Mouse (Mus musculus): ENCODE results near the gene Tet2.
A peak's percentile ranks its signal among the peaks of the same experiment; 100 is the strongest.

The Tet2 gene

DNA sequence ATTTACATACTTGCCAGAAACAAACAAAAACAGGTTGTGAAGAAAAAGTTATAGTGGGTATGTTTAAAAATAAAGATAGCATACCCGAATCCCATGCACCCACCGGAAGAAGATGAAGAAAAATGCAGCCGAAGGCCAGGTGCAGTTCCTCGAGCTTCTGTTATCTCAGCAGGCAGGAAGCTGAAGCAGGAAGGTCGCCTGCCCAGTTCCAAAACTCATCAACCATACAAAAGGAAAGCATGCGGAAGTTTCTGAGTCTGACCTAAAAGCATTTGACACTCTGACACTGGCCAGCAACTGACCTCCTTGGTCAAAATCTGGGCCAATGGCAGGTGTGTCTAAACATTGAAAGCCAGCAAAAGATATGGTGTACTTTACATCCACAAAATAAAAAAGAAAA lies 26.8 kb downstream of the Tet2 start:
- DNase-seq (ENCODE audit: low spot score): no peak

DNA sequence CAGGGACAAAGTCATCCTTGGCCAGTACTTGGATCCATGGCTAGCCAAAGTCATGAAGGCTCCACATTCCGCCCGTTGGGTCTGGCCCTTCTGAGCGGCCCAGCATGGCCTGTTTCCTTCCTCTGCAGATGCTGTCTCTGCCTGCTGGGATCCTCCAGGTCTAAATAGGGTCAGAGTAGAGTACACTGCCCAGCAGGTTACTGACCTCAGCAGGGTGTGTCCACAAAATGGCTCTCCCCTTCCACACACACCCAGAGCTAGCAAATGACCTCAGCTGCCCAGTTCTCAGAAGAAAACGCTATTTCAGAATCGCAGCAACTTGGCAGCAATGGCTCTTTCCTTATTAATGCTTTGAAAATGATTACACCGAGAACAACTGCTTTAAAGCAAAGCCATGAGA lies 27.5 kb downstream of the Tet2 start:
- DNase-seq (ENCODE audit: low spot score): no peak

- no peak for DNase-seq (ENCODE audit: low spot score)
Observed at GRCm38 (mm10) chr3:133516137-133516536, 28.8 kb downstream of the Tet2 start.

DNA sequence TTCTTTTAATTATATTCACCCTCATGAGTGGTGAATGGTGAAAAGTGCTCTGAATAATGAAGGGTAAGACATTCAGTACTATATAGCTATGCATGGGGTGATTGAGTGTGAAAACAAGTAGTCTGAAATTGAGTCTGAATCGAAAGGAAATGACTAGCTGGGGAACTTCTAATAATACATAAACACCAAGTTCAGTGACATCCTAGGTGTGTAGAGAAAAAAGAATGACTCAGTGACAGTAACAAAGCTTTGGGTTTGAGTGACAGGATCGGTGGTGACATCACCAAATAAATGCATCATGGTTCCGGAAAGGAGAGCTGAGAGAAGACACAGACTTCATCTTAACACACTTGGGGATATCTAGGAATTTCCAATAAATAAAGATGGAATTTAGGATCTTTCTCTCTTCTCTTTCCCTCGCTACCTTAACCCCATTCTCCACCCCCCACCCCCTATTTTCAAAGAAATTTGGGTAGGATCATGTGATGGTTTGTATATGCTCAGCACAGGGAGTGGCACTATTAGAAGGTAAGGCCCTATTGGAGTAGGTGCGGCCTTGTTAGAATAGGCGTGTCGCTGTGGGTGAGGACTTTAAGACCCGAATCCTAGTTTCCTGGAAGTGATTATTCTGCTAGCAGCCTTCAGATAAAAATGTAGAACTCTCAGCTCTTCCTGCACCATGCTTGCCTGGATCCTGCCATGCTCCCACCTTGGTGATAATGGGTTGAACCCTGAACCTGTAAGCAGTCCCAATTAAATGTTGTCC lies 29.6 kb downstream of the Tet2 start:
- DNase-seq (ENCODE audit: low spot score): no peak

- DNase-seq (ENCODE audit: low spot score): no peak
Observed at GRCm38 (mm10) chr3:133514290-133514689, 30.6 kb downstream of the Tet2 start.

GRCm38 (mm10) chr3:133513475-133513874 lies 31.5 kb downstream of the Tet2 start:
- DNase-seq (ENCODE audit: low spot score): no peak

DNA sequence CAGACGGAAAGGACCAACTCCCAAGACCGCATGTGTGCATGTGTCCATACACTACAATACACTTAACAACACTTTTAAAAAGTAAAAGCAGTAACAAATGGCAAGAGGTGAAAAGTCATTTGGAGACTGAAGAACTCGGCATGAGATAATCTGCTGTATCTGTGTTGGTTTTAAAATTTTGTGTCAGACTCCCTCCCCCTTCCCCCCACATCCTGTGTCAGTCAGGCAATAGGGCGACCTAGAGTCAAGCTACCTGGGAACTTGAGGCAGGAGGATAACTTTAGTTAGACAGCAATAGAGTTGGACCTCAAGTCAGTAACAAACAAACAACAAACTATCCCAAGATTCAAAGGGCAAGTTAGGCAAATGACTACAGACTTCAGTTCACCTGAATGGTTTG lies 34.6 kb downstream of the Tet2 start:
- peak; percentile 15 for DNase-seq (ENCODE audit: low spot score)

- DNase-seq (ENCODE audit: low spot score): no peak
Observed at GRCm38 (mm10) chr3:133509796-133510195, 35.1 kb downstream of the Tet2 start.

- DNase-seq (ENCODE audit: low spot score): no peak
Observed at GRCm38 (mm10) chr3:133508881-133509280, 36.1 kb downstream of the Tet2 start.

- DNase-seq (ENCODE audit: low spot score): no peak
Observed at GRCm38 (mm10) chr3:133506289-133506954, 38.5 kb downstream of the Tet2 start.

- no peak for DNase-seq (ENCODE audit: low spot score)
Observed at GRCm38 (mm10) chr3:133496953-133497352, 48.0 kb downstream of the Tet2 start.

DNA sequence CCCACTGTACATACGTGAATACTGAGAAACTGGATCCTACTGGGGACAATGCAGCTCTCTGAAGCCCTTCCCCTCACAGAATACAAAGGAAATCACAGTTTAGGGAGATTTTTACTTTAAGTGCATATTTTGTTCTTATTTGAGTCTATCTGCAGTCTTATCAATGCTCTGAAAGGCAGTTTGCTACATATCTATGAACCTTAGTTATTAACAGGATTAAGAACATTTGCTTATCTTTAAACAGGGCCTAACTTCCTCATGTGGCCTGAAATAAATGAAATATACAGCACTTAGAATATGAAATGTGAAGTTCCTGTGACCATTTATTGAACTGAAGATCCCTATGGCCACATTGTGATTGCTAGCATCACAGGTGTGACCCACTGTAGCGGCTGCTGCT lies 53.6 kb downstream of the Tet2 start:
- DNase-seq (ENCODE audit: low spot score): no peak

GRCm38 (mm10) chr3:133488022-133488725 lies 56.8 kb downstream of the Tet2 start:
- DNase-seq (ENCODE audit: low spot score): no peak

GRCm38 (mm10) chr3:133482887-133483286 lies 62.1 kb downstream of the Tet2 start:
- no peak for DNase-seq (ENCODE audit: low spot score)

GRCm38 (mm10) chr3:133478987-133479386 lies 66.0 kb downstream of the Tet2 start:
- DNase-seq (ENCODE audit: low spot score): no peak

DNA sequence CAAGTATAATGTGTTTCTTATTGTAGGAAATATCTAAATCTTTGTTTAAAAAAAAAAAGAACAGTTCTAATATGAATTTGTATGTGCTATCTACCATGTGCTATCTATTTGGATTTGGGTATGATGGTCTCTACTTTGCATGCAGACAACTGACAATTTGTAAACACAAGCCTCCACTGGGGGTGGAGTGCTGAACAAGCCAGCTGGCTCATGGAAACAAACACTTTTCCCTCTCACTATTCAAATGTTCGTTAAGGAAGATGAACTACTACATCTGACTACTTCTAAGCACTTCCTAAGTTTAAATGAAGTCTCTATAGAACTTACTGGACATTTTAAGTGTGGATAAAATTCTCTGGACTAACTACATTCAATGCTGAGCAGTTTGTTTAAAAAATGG lies 71.2 kb downstream of the Tet2 start:
- no peak for DNase-seq (ENCODE audit: low spot score)

- no peak for DNase-seq (ENCODE audit: low spot score)
Observed at GRCm38 (mm10) chr3:133471101-133471500, 73.8 kb downstream of the Tet2 start.

- no peak for DNase-seq (ENCODE audit: low spot score)
Observed at GRCm38 (mm10) chr3:133468883-133469282, 76.1 kb downstream of the Tet2 start.

- DNase-seq (ENCODE audit: low spot score): no peak
Observed at GRCm38 (mm10) chr3:133463233-133463632, 81.7 kb downstream of the Tet2 start.

DNA sequence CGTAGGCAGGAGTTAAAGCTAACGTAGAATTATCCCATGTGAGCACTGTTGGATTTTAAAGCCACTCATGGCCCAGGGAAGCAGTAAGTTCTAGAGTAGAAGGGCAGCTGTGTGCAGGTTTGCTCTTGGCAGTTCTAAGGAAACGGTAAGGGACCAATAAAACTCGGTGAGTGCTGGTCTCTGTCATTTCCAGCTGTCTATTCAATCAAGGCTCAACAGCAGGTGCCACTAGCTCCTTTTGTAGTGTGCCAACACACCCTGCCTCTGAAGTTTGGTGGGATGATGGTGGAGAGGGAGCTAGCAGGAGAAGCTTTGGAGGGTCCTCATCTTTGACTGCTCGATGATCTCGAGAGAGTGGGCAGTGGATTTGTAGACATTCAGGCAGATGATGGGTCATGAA lies 82.5 kb downstream of the Tet2 start:
- DNase-seq (ENCODE audit: low spot score): no peak

GRCm38 (mm10) chr3:133462059-133462458 lies 82.9 kb downstream of the Tet2 start:
- no peak for DNase-seq (ENCODE audit: low spot score)

DNA sequence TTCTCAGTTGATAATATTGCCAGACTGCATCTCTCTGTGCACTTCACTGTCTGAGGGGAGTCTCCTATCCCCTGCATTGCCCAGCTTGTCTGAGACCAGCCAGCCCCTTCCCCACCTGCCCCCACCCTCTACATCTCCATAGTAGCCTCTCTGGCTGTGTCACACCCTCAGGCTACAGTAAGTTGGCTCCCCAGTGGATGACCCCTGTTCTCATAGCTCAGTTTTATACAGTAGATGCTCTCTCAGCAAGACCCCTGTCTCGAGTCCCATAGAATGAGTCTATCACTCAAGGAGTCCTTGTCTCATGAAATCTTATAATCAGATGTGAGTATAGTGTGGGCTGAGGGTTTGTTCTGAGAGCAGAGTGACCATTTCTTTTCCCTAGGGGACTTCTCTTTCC lies 85.8 kb downstream of the Tet2 start:
- DNase-seq (ENCODE audit: low spot score): no peak

DNA sequence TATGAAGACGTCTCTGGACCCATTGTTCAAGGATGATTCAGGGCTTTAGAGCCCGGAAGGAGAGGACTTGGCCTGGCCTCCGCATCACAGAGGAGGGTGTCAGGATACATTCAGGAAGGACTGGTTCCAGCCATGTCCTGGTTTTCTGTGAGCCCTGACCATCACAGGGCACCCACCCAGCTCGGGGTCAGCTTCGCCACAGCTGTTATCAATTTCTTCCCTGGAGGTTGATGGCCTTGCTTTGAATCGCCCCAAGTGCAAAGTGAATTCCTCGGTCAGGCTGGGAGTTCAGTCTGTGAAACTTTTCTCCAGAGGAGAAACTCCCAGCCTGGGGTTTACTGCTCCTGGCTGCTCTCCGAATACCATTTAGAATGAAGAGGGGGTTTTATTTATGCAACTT lies 91.0 kb downstream of the Tet2 start:
- DNase-seq (ENCODE audit: low spot score): no peak

Measured in T-cell, adult 2 months (primary cell).